Mouse (Mus musculus): ENCODE measurements around the gene Cldn34d. TPM values are rescaled to one million over a fixed set of nuclear protein-coding genes. Genes with fewer than 3 reads are reported as not detected.

Gene Cldn34d
- not detected in 2 replicates for polyA plus RNA-seq (2015; fragmentation: Nextera tagmentation; extraction: Ambion mirVana)

DNA sequence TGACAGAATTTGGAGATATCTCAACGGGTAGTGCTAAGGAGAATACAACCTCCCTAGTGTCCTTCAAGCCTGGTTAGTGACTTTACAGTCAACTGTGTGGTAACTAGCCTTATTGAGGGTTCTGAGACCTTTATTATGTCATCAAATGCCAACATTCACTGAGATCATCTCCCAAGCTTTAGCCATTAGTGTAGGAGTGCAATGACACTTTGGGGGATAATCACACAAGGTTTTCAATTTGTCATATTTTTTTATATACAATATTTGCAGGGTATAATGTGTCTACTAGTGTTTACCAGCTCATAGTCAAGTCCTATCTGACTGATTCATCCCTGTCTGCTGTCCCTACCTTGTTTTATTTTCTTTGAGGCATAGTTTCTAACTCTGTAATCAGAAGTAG lies at the start of gene Cldn34d:
Gene Cldn34d, minus strand, starts transcription at position 101 of the 400 bp plus-strand sequence.
- Histone ChIP-seq H3K4me2 (replicated peaks) (no peak within 1 kb of the TSS), H3K4me1 (replicated peaks) (no peaks in the 10 kb centered on the region), H3K36me3 (no peaks in the 10 kb centered on the region), H3K27ac (no peak within 1 kb of the TSS), H3K4me3 (replicated peaks) (no peak within 1 kb of the TSS), H3K27me3 (no peaks in the 10 kb centered on the region), H3K9me3 (peaks cover 4% of the 10 kb centered on the region), H3K9ac (replicated peaks) (no peak within 1 kb of the TSS)
- ATAC-seq, result no peak
- 78% methylated on average over 1 of the region's 1 CpGs for WGBS

DNA sequence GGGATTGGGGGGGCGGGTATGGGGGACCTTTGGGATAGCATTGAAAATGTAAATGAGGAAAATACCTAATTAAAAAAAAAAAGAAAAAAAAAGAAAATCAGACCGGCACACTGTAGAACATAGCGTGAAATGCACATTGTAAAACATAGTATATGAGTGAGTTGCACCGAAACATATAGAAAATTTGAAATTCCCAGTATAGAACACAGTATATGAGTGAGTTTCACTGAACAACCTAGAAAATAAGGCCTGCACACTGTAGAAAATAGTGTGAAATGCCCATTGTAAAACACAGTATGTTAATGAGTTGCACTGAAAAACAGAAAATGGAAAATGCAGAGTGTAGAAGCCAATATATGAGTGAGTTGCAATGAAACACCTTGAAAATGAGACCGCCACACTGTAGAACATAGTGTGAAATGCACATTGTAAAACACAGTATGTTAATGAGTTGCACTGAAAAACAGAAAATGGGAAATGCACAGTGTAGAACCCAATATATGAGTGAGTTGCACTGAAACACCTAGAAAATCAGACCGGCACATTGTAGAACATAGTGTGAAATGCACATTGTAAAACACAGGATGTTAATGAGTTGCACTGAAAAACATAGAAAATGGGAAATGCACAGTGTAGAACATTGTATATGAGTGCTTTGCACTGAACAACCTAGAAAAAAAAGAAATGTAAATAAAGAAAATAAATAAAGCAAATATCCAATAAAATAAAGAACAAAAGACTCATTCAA lies 4.1 kb downstream of the Cldn34d start:
- no peaks in the 10 kb centered on the region for H3K4me1 ChIP-seq (replicated peaks)
- no peak overlapping the region for H3K4me2 ChIP-seq (replicated peaks)
- no peak overlapping the region for H3K4me3 ChIP-seq (replicated peaks)
- H3K27ac ChIP-seq, result no peak overlapping the region
- no peaks in the 10 kb centered on the region for H3K27me3 ChIP-seq
- no peaks in the 10 kb centered on the region for H3K36me3 ChIP-seq
- H3K9ac ChIP-seq (replicated peaks), result no peak overlapping the region
- H3K9me3 ChIP-seq, result peaks cover 4% of the 10 kb centered on the region
- peak; percentile 100 for ATAC-seq
- 59% methylated on average over 5 of the region's 6 CpGs for WGBS

Other genes starting within 250 kb of the Cldn34d start
- not detected in 2 replicates for gene Cldn34b4, start 209.6 kb downstream of the Cldn34d start, polyA plus RNA-seq (2015; fragmentation: Nextera tagmentation; extraction: Ambion mirVana)